Mouse (Mus musculus): Measurements from ENCODE around the gene Ankrd28. TPM values are rescaled to one million over a fixed set of nuclear protein-coding genes. Genes with fewer than 3 reads are reported as not detected.

The Ankrd28 gene
- polyA plus RNA-seq, 1 experiment from 2014 or later, result 3.2 TPM

DNA sequence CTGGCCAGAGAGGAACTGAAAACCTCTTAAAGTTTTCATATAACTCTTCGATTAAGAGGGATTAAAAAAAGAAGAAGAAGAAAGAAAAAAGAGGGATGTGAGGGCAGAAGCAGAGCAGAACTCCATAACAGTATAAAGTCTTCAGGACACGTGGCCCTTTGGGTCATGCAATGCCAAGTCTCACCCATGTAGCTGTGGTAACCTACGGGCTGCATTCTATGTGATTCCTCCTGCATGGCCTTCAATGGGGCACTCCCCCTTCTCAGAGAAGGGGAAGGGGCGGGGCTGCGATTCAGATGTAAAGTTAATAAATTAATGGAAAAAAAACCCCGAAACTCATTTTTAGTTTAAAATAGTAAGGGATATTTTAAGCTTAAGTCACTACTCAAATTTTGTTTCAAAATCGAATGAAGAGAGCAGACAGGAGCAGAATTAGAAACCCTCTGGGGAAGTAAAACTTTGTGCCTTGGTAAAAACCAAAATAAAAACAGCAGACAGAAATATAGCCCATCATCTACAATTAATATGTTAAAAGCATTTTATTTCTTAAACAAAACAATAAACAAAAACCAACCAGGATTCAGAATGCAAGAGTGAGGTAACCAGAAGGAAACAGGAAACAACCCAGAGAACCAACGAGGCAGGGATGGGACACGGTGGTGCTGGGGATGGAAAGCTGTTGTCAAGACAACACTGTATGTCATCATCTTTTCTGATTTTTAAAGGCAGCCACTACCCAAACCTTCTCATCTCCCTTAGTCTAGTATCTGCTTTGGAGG lies 134.1 kb downstream of the Ankrd28 start:
- TF ChIP-seq CTCF (IDR thresholded peaks at IDR 0.05; ENCODE audit: low read depth) (no peak), EP300 (IDR thresholded peaks at IDR 0.05; ENCODE audit: low read depth) (no peak)
- H3K36me3 ChIP-seq (replicated peaks; ENCODE audit: insufficient read depth, low read length), result peaks cover 17% of the 10 kb centered on the region
- no peak for DNase-seq
- no peaks in the 10 kb centered on the region for H3K9me3 ChIP-seq (ENCODE audit: low read length)
- ATAC-seq, result no peak
- H3K27ac ChIP-seq (ENCODE audit: low read depth), result no peak overlapping the region
- WGBS (ENCODE audit: insufficient replicate concordance), result 65% methylated on average over 9 of the region's 9 CpGs
- H3K4me1 ChIP-seq (ENCODE audit: insufficient read depth), result no peaks in the 10 kb centered on the region
- H3K4me2 ChIP-seq (ENCODE audit: low read depth, low read length), result no peak overlapping the region
- no peak overlapping the region for H3K9ac ChIP-seq (replicated peaks)
- H3K4me3 ChIP-seq (ENCODE audit: low read depth, low read length), result no peak overlapping the region
- H3K27me3 ChIP-seq (ENCODE audit: insufficient read depth, low read length), result no peaks in the 10 kb centered on the region

- Histone ChIP-seq H3K4me2 (ENCODE audit: low read depth, low read length) (no peak overlapping the region), H3K4me1 (ENCODE audit: insufficient read depth) (no peaks in the 10 kb centered on the region), H3K27ac (ENCODE audit: low read depth) (no peak overlapping the region), H3K4me3 (ENCODE audit: low read depth, low read length) (no peak overlapping the region), H3K9ac (replicated peaks) (no peak overlapping the region), H3K27me3 (ENCODE audit: insufficient read depth, low read length) (no peaks in the 10 kb centered on the region), H3K36me3 (replicated peaks; ENCODE audit: insufficient read depth, low read length) (0 out of 2 replicates have a peak, but pooled peaks cover 6% of the 10 kb centered on the region), H3K9me3 (ENCODE audit: low read length) (no peaks in the 10 kb centered on the region)
- WGBS (ENCODE audit: insufficient replicate concordance), result 80% methylated on average over 6 of the region's 6 CpGs
- TF ChIP-seq CTCF (IDR thresholded peaks at IDR 0.05; ENCODE audit: low read depth), result no peak
- ATAC-seq (no peak), DNase-seq (no peak)
These were observed 137.9 kb downstream of the Ankrd28 start for GRCm38 (mm10) chr14:31692536-31692935.

- H3K4me1 ChIP-seq (ENCODE audit: insufficient read depth), result peaks cover 13% of the 10 kb centered on the region
- DNase-seq, result no peak
These were observed 144.2 kb downstream of the Ankrd28 start for GRCm38 (mm10) chr14:31686231-31686630.

DNA sequence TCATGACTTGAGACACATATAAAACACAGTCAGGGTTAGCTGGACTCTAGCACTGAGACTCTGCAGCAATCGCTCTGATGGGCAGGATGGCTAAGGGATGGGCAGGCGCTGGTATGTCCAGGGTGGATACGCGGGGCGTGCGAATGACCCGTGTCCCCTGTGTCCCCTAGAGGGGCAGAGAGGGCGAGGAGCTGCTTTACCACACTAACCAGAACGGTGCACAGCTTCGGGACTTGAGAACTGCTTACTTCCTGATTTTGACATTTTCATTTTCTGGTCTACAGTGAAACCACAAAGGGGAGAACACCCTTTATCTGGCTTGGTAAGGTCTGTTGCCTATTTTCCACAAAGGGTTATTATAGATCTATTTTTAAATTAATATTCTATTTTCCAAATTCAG lies 144.8 kb downstream of the Ankrd28 start:
- 36% methylated on average over 10 of the region's 10 CpGs for WGBS (ENCODE audit: insufficient replicate concordance)
- ATAC-seq (no peak), DNase-seq (peak; percentile 28)
- no peak overlapping the region for H3K4me3 ChIP-seq (ENCODE audit: low read depth, low read length)
- TF ChIP-seq CTCF (IDR thresholded peaks at IDR 0.05; ENCODE audit: low read depth) (no peak), EP300 (IDR thresholded peaks at IDR 0.05; ENCODE audit: low read depth) (no peak)
- H3K4me1 ChIP-seq (ENCODE audit: insufficient read depth), result peaks cover 13% of the 10 kb centered on the region
- no peak overlapping the region for H3K9ac ChIP-seq (replicated peaks)
- H3K27ac ChIP-seq (ENCODE audit: low read depth), result peak overlapping the region; percentile 66
- H3K27me3 ChIP-seq (ENCODE audit: insufficient read depth, low read length), result no peaks in the 10 kb centered on the region
- no peaks in the 10 kb centered on the region for H3K36me3 ChIP-seq (replicated peaks; ENCODE audit: insufficient read depth, low read length)
- H3K4me2 ChIP-seq (ENCODE audit: low read depth, low read length), result peak overlapping the region; percentile 59
- no peaks in the 10 kb centered on the region for H3K9me3 ChIP-seq (ENCODE audit: low read length)

More at GRCm38 (mm10) chr14:31686231-31686630, 144.2 kb downstream of the Ankrd28 start:
- H3K4me2 ChIP-seq (ENCODE audit: low read depth, low read length), result 0 out of 2 replicates have a peak overlapping the region, but pooled peaks have one; percentile 59
- no peak overlapping the region for H3K9ac ChIP-seq (replicated peaks)
- no peak for ATAC-seq
- TF ChIP-seq CTCF (IDR thresholded peaks at IDR 0.05; ENCODE audit: low read depth) (no peak), EP300 (IDR thresholded peaks at IDR 0.05; ENCODE audit: low read depth) (no peak)
- H3K4me3 ChIP-seq (ENCODE audit: low read depth, low read length), result no peak overlapping the region
- no peak overlapping the region for H3K27ac ChIP-seq (ENCODE audit: low read depth)
- no peaks in the 10 kb centered on the region for H3K27me3 ChIP-seq (ENCODE audit: insufficient read depth, low read length)
- no peaks in the 10 kb centered on the region for H3K36me3 ChIP-seq (replicated peaks; ENCODE audit: insufficient read depth, low read length)
- WGBS (ENCODE audit: insufficient replicate concordance), result 62% methylated on average over 1 of the region's 1 CpGs
- no peaks in the 10 kb centered on the region for H3K9me3 ChIP-seq (ENCODE audit: low read length)

DNA sequence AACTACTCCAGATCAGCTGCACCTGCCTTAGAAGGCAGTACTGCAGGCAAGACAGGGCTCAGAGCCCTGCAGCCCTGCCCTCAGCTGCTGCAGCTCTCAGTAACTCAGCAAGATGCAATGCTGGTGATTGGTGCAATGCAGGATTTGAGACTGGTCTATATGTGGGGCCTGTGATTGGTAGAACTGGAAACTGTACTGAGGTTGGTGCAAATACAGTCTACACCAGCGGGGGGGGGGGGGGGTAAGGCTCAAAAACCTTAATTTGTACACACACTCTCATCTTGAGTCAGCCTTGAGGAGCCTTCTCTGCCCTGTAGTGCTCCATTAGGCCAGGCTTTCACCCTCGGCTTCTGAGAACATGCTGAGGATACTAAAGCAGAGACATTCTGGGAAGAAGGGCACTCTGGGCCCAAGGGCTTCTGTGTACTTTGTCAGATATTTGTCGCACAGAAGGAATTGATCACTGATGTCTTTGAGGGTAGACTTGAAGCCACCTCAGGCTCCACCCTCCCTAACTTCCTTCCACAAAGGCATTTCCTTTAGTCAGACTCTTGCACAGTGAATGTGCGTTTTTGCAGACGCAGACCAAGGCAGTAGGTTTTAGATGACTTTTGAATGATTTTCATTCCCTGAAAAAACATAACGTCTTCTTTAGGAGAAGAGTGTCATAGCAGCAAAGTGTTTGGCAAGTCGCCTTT lies 146.0 kb downstream of the Ankrd28 start:
- ATAC-seq (no peak), DNase-seq (no peak)
- Histone ChIP-seq H3K4me1 (ENCODE audit: insufficient read depth) (peaks cover 13% of the 10 kb centered on the region), H3K4me3 (ENCODE audit: low read depth, low read length) (no peak overlapping the region), H3K9ac (replicated peaks) (no peak overlapping the region), H3K9me3 (ENCODE audit: low read length) (no peaks in the 10 kb centered on the region), H3K36me3 (replicated peaks; ENCODE audit: insufficient read depth, low read length) (no peaks in the 10 kb centered on the region), H3K27ac (ENCODE audit: low read depth) (peak overlapping the region; percentile 68), H3K27me3 (ENCODE audit: insufficient read depth, low read length) (no peaks in the 10 kb centered on the region), H3K4me2 (ENCODE audit: low read depth, low read length) (0 out of 2 replicates have a peak overlapping the region, but pooled peaks have one; percentile 59)
- no peak for TF ChIP-seq EP300 (IDR thresholded peaks at IDR 0.05; ENCODE audit: low read depth)
- TF ChIP-seq CTCF (IDR thresholded peaks at IDR 0.05; ENCODE audit: low read depth), result no peak
- WGBS (ENCODE audit: insufficient replicate concordance), result 29% methylated on average over 7 of the region's 7 CpGs

- no peaks in the 10 kb centered on the region for H3K27me3 ChIP-seq (ENCODE audit: insufficient read depth, low read length)
- 63% methylated on average over 1 of the region's 2 CpGs for WGBS (ENCODE audit: insufficient replicate concordance)
- no peak for DNase-seq
- no peak for TF ChIP-seq EP300 (IDR thresholded peaks at IDR 0.05; ENCODE audit: low read depth)
- no peak for TF ChIP-seq CTCF (IDR thresholded peaks at IDR 0.05; ENCODE audit: low read depth)
- peak overlapping the region; percentile 68 for H3K27ac ChIP-seq (ENCODE audit: low read depth)
- peaks cover 13% of the 10 kb centered on the region for H3K4me1 ChIP-seq (ENCODE audit: insufficient read depth)
- no peak overlapping the region for H3K4me3 ChIP-seq (ENCODE audit: low read depth, low read length)
- H3K36me3 ChIP-seq (replicated peaks; ENCODE audit: insufficient read depth, low read length), result no peaks in the 10 kb centered on the region
- no peaks in the 10 kb centered on the region for H3K9me3 ChIP-seq (ENCODE audit: low read length)
- H3K9ac ChIP-seq (replicated peaks), result no peak overlapping the region
- ATAC-seq, result no peak
- H3K4me2 ChIP-seq (ENCODE audit: low read depth, low read length), result no peak overlapping the region
These were observed 146.8 kb downstream of the Ankrd28 start for GRCm38 (mm10) chr14:31683610-31684009.

Measured in liver, postnatal 0 days (tissue).